Mouse (Mus musculus) hindbrain, embryonic 16.5 days (tissue): ENCODE measurements around the gene Aes. TPM values are rescaled to one million over a fixed set of nuclear protein-coding genes. Genes with fewer than 3 reads are reported as not detected.
A peak's percentile ranks its signal among the peaks of the same experiment; 100 is the strongest.

Experiments used
- ATAC-seq: fragments of 200-750 bp; cut with Nextera tagmentation; 2 replicates; pipeline ENCODE4 v1.8.0; 2017; ENCODE audit warnings: moderate TSS enrichment, moderate library complexity
- H3K27ac ChIP-seq: fragments of 300-500 bp; sonication (generic); 2 replicates; pipeline ENCODE4 v1.5.1; 2014; ENCODE audit warnings: low read depth, mild to moderate bottlenecking, control low read depth, low read length, moderate library complexity
- H3K27me3 ChIP-seq: fragments of 300-500 bp; sonication (generic); replicated peaks from 2 replicates; pipeline ENCODE4 v1.6.1; 2014; ENCODE audit warnings: low read length; ENCODE audit not compliant: control insufficient read depth, insufficient read depth
- H3K36me3 ChIP-seq: fragments of 300-500 bp; sonication (generic); 2 replicates; pipeline ENCODE4 v1.6.1; 2014; ENCODE audit warnings: mild to moderate bottlenecking, low read length, moderate library complexity, mixed read lengths; ENCODE audit not compliant: control insufficient read depth, insufficient read depth
- H3K4me1 ChIP-seq: fragments of 300-500 bp; sonication (generic); 2 replicates; pipeline ENCODE4 v1.6.1; 2014; ENCODE audit warnings: low read depth, low read length; ENCODE audit not compliant: control insufficient read depth, insufficient read depth
- H3K4me2 ChIP-seq: fragments of 300-500 bp; sonication (generic); 2 replicates; pipeline ENCODE4 v1.6.1; 2014; ENCODE audit warnings: mild to moderate bottlenecking, low read length, control low read depth, moderate library complexity
- H3K4me3 ChIP-seq: fragments of 300-500 bp; sonication (generic); 2 replicates; pipeline ENCODE4 v1.5.1; 2014; ENCODE audit warnings: mild to moderate bottlenecking, low read length, control low read depth, moderate library complexity
- H3K9ac ChIP-seq: fragments of 300-500 bp; sonication (generic); 2 replicates; pipeline ENCODE4 v1.6.1; 2014; ENCODE audit warnings: low read depth, mild to moderate bottlenecking, control low read depth, low read length, moderate library complexity
- H3K9me3 ChIP-seq: fragments of 300-500 bp; sonication (generic); 2 replicates; pipeline ENCODE4 v1.6.1; 2014; ENCODE audit warnings: mild to moderate bottlenecking, low read length, moderate library complexity; ENCODE audit not compliant: control insufficient read depth
- WGBS: fragments of 180-500 bp; shearing (Covaris S2); extraction: QIAGEN DNeasy Blood & Tissue Kit; methylation state at CpG from one replicate; pipeline ENCODE4 v1.1.7; 2014; 5-methylcytosine and 5-hydroxymethylcytosine counted together
- polyA plus RNA-seq: library from polyadenylated mRNA; unstranded; fragments of >200 nt; fragmentation: Nextera tagmentation; extraction: Ambion mirVana; gene quantifications from 2 replicates; pipeline ENCODE4 v1.2.1, GENCODE M21; 2015

Gene Aes
- polyA plus RNA-seq, 1 experiment from 2014 or later: 457 TPM

GRCm38 (mm10) chr10:81551597-81552102 is 7.6 kb upstream of the Aes start:
- no peak overlapping the region for H3K27ac ChIP-seq
- H3K9ac ChIP-seq: peak overlapping the region; percentile 46; the same call in 1 of the 2 replicates

GRCm38 (mm10) chr10:81553232-81553631 is 6.1 kb upstream of the Aes start:
- Histone ChIP-seq H3K27ac (no peak overlapping the region), H3K9me3 (peaks cover 2% of the 10 kb centered on the region; the same call in 1 of the 2 replicates), H3K27me3 (no peaks in the 10 kb centered on the region), H3K4me2 (no peak overlapping the region), H3K4me3 (no peak overlapping the region), H3K4me1 (peaks cover 2% of the 10 kb centered on the region; the same call in 1 of the 2 replicates), H3K9ac (no peak overlapping the region), H3K36me3 (no peaks in the 10 kb centered on the region)
- 85% methylated on average over 5 of the region's 5 CpGs for WGBS
- no peak for ATAC-seq

More at GRCm38 (mm10) chr10:81551597-81552102, 7.6 kb upstream of the Aes start:
- Histone ChIP-seq H3K36me3 (no peaks in the 10 kb centered on the region), H3K4me2 (peak overlapping the region; percentile 31; the same call in 1 of the 2 replicates), H3K27me3 (no peaks in the 10 kb centered on the region), H3K4me3 (no peak overlapping the region), H3K9me3 (peaks cover 2% of the 10 kb centered on the region; the same call in 1 of the 2 replicates), H3K4me1 (peaks cover 2% of the 10 kb centered on the region; the same call in 1 of the 2 replicates)
- 7% methylated on average over 12 of the region's 12 CpGs for WGBS
- peak; percentile 91 for ATAC-seq

DNA sequence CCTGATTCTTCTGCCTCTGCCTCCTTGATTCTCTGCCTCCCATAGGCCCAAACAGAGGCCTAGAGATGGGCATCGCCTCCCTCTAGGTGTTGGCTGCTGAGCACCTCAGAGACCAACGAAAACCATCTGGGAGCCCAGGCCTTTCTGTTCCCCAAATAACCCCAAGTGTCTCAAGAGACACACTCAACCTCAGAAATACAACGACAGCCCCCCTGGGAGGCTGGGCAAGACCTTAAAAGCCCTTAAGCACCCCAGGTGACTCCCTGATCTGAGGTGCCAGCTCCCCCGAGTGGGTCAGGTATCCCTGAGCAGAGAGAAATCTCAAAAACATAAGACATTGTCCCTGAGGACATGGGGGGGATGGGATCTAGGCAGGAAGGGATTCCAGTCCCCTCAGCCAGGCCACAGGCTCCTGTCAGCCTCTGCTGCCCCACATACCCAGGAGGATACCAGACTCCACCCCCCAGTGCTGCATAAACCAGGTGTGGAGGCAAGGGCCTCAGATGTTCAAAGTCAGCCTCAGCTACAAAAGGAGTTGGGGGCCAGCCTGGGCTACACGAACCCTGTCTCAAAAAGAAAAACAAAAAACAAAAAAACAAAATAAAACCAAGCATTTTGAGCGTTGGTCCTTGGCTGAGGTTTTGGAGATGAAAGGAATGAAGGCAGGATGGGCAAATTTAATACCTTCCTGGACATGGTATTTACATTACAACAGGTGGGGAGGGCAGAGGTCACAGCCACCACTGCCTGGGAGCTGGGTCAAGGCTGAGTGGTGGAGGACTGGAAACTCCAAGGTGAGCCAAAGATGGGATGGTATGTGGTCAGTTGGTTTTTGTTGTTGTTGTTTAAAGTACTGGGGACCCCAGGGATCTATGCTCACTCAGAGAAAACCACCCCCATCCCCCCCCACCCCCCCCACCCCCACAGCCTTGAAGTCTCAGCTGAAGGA is 5.2 kb upstream of the Aes start:
- Histone ChIP-seq H3K27ac (no peak overlapping the region), H3K4me3 (no peak overlapping the region), H3K9ac (no peak overlapping the region), H3K4me1 (peaks cover 7% of the 10 kb centered on the region), H3K9me3 (peaks cover 2% of the 10 kb centered on the region; the same call in 1 of the 2 replicates), H3K27me3 (no peaks in the 10 kb centered on the region), H3K36me3 (no peaks in the 10 kb centered on the region), H3K4me2 (no peak overlapping the region)
- 87% methylated on average over 6 of the region's 6 CpGs for WGBS
- ATAC-seq: no peak

DNA sequence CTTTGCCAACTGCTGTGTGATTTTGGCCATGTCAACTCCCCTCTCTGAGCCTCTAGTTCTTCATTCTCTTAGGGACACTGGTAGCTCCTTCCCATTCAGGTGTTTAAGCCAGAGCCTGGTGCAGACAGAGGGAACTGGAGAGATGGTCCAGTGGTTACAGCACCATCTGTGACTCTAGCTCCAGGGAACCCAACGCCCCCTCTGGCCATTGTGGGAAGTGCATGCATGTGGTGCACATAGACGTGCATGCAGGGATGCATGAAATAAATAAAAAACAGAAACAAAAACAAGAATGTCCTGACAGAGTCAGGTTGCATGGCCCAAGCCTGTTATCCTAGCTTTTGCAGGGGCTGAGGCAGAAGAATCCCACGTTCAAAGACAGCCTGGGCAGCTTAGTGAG is 3.0 kb upstream of the Aes start:
- H3K4me1 ChIP-seq: peaks cover 15% of the 10 kb centered on the region
- H3K36me3 ChIP-seq: no peaks in the 10 kb centered on the region; the same call in 1 of the 2 replicates
- no peak for ATAC-seq
- no peak overlapping the region for H3K4me2 ChIP-seq
- H3K9ac ChIP-seq: no peak overlapping the region
- no peaks in the 10 kb centered on the region for H3K27me3 ChIP-seq
- H3K4me3 ChIP-seq: no peak overlapping the region
- H3K9me3 ChIP-seq: peaks cover 2% of the 10 kb centered on the region; the same call in 1 of the 2 replicates
- no peak overlapping the region for H3K27ac ChIP-seq
- 80% methylated on average over 3 of the region's 3 CpGs for WGBS

GRCm38 (mm10) chr10:81557491-81557890 is 1.8 kb upstream of the Aes start:
- 43% methylated on average over 1 of the region's 1 CpGs for WGBS
- H3K27me3 ChIP-seq: no peaks in the 10 kb centered on the region

GRCm38 (mm10) chr10:81559627-81560539 is 595 bp downstream of the Aes start:
- Histone ChIP-seq H3K27ac (peak overlapping the region; percentile 86), H3K36me3 (peaks cover 3% of the 10 kb centered on the region), H3K4me1 (peaks cover 40% of the 10 kb centered on the region), H3K4me2 (peak overlapping the region; percentile 94), H3K9ac (peak overlapping the region; percentile 100), H3K27me3 (peaks cover 2% of the 10 kb centered on the region; the same call in 1 of the 2 replicates), H3K4me3 (peak overlapping the region; percentile 88), H3K9me3 (no peaks in the 10 kb centered on the region)
- ATAC-seq: peak; percentile 35
- WGBS: 2% methylated on average over 29 of the region's 36 CpGs

More at GRCm38 (mm10) chr10:81557491-81557890, 1.8 kb upstream of the Aes start:
- no peak for ATAC-seq
- H3K4me2 ChIP-seq: no peak overlapping the region
- H3K36me3 ChIP-seq: no peaks in the 10 kb centered on the region; the same call in 1 of the 2 replicates
- H3K27ac ChIP-seq: no peak overlapping the region
- H3K4me1 ChIP-seq: peaks cover 18% of the 10 kb centered on the region
- no peak overlapping the region for H3K4me3 ChIP-seq
- no peak overlapping the region for H3K9ac ChIP-seq
- peaks cover 2% of the 10 kb centered on the region; the same call in 1 of the 2 replicates for H3K9me3 ChIP-seq

DNA sequence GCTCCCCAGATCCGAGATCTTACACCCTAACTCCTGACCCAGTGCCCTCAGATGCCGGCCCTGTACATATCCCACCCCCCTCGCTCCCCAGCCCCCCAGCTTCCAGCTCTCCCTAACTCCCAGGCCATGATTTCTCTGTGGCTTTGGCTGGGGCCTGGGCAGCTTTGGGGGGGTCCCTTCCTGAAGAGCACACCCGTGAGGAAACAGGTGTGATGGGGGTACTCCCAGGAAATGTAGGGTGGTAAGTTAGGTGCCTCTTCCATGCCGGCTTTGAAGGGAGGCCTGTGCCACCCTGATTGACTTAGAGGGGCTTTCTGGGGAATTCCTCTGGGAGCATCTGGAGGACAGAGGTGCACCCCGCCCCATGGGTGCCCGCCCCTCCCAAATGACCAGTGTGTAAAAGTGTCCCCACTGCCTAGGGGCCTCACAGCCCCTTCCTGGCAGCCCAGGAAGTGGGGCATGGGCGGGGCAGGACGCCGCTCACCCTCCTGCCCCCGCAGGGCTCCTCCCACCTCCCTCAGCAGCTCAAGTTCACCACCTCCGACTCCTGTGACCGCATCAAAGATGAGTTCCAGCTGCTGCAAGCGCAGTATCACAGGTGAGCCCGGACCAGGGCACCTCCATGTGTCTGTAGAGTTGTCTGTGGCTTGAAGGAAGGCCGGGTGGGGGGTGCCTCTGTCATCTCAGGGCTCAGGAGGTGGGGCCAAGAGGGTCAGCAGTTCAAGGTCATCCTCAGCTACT is 1.6 kb downstream of the Aes start:
- Histone ChIP-seq H3K36me3 (peaks cover 11% of the 10 kb centered on the region), H3K9ac (peak overlapping the region; percentile 100), H3K4me3 (peak overlapping the region; percentile 88), H3K27me3 (peaks cover 10% of the 10 kb centered on the region; the same call in 1 of the 2 replicates), H3K9me3 (no peaks in the 10 kb centered on the region), H3K4me2 (peak overlapping the region; percentile 94), H3K27ac (no peak overlapping the region; the same call in 1 of the 2 replicates), H3K4me1 (peaks cover 40% of the 10 kb centered on the region)
- ATAC-seq: no peak
- 23% methylated on average over 16 of the region's 16 CpGs for WGBS

DNA sequence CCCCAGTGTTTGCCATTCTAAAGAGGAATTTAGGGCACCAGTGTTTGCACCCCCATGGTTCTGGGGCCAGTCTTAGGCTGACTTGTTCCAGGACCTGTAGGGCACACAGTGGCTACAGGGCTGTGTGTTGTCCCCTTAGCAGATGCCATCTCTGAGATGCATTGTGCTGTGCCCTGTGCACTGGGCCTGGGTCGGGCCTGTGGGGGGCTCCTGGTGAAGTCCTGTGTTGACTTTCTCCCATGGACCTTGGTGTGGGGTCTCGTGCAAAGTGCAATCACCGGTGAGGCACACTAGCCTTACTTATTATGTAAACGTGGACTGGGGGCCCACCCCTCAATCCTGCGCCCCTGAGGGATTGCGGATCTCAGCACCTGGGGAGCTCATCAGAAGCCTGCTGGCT is 3.1 kb downstream of the Aes start:
- H3K27me3 ChIP-seq: peaks cover 10% of the 10 kb centered on the region; the same call in 1 of the 2 replicates
- H3K36me3 ChIP-seq: peaks cover 16% of the 10 kb centered on the region
- peak overlapping the region; percentile 14; the same call in 1 of the 2 replicates for H3K9ac ChIP-seq
- WGBS: 75% methylated on average over 6 of the region's 6 CpGs
- no peak for ATAC-seq
- peaks cover 40% of the 10 kb centered on the region for H3K4me1 ChIP-seq
- no peak overlapping the region for H3K27ac ChIP-seq
- H3K4me3 ChIP-seq: no peak overlapping the region
- no peaks in the 10 kb centered on the region for H3K9me3 ChIP-seq
- peak overlapping the region; percentile 15; the same call in 1 of the 2 replicates for H3K4me2 ChIP-seq
